Mouse (Mus musculus): ENCODE measurements around the gene Cd47.

The Cd47 gene

GRCm38 (mm10) chr16:49799597-49800561, at the start of gene Cd47:
Gene Cd47, plus strand, starts transcription at chr16:49800533.
- no peak for DNase-seq

GRCm38 (mm10) chr16:49752906-49753305, 47.4 kb upstream of the Cd47 start:
- no peak for DNase-seq

- no peak for DNase-seq
Observed at GRCm38 (mm10) chr16:49753318-49753717, 47.0 kb upstream of the Cd47 start.

- DNase-seq: no peak
Observed at GRCm38 (mm10) chr16:49760517-49761203, 39.7 kb upstream of the Cd47 start.

GRCm38 (mm10) chr16:49761981-49762380, 38.4 kb upstream of the Cd47 start:
- DNase-seq: no peak

- DNase-seq: no peak
Observed at GRCm38 (mm10) chr16:49766326-49766725, 34.0 kb upstream of the Cd47 start.

- no peak for DNase-seq
Observed at GRCm38 (mm10) chr16:49768491-49769031, 31.8 kb upstream of the Cd47 start.

GRCm38 (mm10) chr16:49769831-49770261, 30.5 kb upstream of the Cd47 start:
- DNase-seq: no peak

GRCm38 (mm10) chr16:49770320-49771189, 29.8 kb upstream of the Cd47 start:
- DNase-seq: no peak

GRCm38 (mm10) chr16:49771609-49772396, 28.5 kb upstream of the Cd47 start:
- DNase-seq: no peak

- no peak for DNase-seq
Observed at GRCm38 (mm10) chr16:49772576-49772975, 27.8 kb upstream of the Cd47 start.

GRCm38 (mm10) chr16:49773068-49773467, 27.3 kb upstream of the Cd47 start:
- no peak for DNase-seq

- DNase-seq: no peak
Observed at GRCm38 (mm10) chr16:49774059-49775001, 26.0 kb upstream of the Cd47 start.

- no peak for DNase-seq
Observed at GRCm38 (mm10) chr16:49775002-49775966, 25.0 kb upstream of the Cd47 start.

GRCm38 (mm10) chr16:49776981-49777380, 23.4 kb upstream of the Cd47 start:
- no peak for DNase-seq

GRCm38 (mm10) chr16:49781556-49782156, 18.7 kb upstream of the Cd47 start:
- DNase-seq: no peak

- DNase-seq: no peak
Observed at GRCm38 (mm10) chr16:49783369-49783768, 17.0 kb upstream of the Cd47 start.

GRCm38 (mm10) chr16:49786116-49786515, 14.2 kb upstream of the Cd47 start:
- no peak for DNase-seq

- DNase-seq: no peak
Observed at GRCm38 (mm10) chr16:49787714-49788113, 12.6 kb upstream of the Cd47 start.
